Mouse (Mus musculus): ENCODE measurements around the gene Podnl1.

DNA sequence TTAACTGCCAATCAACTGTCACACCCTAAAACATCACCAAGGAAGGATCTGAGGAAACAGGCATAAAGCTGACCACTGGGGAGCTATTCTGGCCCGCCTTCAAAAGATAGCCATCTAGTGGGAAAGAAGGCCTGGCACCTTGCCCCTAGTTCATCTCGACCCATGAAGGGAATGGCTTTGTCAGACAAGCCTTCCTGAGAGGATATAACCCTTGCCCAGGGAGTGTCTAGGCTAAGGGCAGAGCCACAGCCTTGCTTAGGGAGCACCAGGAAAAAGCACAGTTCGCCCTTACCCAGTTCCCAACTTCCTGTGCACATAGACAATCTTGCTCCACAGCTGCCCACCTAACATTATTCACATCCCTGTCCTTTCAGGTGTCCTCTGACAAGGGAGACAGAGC is 22.2 kb upstream of the Podnl1 start:
- no peak for TF ChIP-seq POLR2A (IDR thresholded peaks at IDR 0.05; ENCODE audit: borderline replicate concordance, low read depth, low read length)
- TF ChIP-seq CTCF (IDR thresholded peaks at IDR 0.05; ENCODE audit: low read depth, low read length) = no peak
